Mouse (Mus musculus) heart, embryonic 13.5 days (tissue): ENCODE measurements around the gene Igf2bp3. TPM values are rescaled to one million over a fixed set of nuclear protein-coding genes. Genes with fewer than 3 reads are reported as not detected.
"Not testable (repeated sequence)": the region's sequence is repeated elsewhere in the genome, so short reads cannot be mapped to it uniquely, and the experiment has no call there.

Source experiments
- ATAC-seq: fragments of 200-750 bp; cut with Nextera tagmentation; 2 replicates; pipeline ENCODE4 v1.8.0; 2017; ENCODE audit warnings: moderate TSS enrichment; ENCODE audit not compliant: insufficient number of reproducible peaks, low FRiP score, low TSS enrichment; ENCODE audit errors: extremely low read depth
- H3K27ac ChIP-seq: fragments of 300-500 bp; sonication (generic); replicated peaks from 2 replicates; pipeline ENCODE4 v1.5.1; 2015; ENCODE audit warnings: moderate library complexity, mild to moderate bottlenecking, inconsistent platforms
- H3K27me3 ChIP-seq: fragments of 300-500 bp; sonication (generic); replicated peaks from 2 replicates; pipeline ENCODE4 v1.6.1; 2015; ENCODE audit warnings: mild to moderate bottlenecking, inconsistent platforms
- H3K36me3 ChIP-seq: fragments of 300-500 bp; sonication (generic); 2 replicates; pipeline ENCODE4 v1.6.1; 2015; ENCODE audit warnings: mild to moderate bottlenecking, inconsistent platforms
- H3K4me1 ChIP-seq: fragments of 300-500 bp; sonication (generic); 2 replicates; pipeline ENCODE4 v1.6.1; 2015; ENCODE audit warnings: inconsistent platforms
- H3K4me2 ChIP-seq: fragments of 300-500 bp; sonication (generic); 2 replicates; pipeline ENCODE4 v1.6.1; 2015; ENCODE audit warnings: inconsistent platforms, mild to moderate bottlenecking, moderate library complexity
- H3K4me3 ChIP-seq: fragments of 300-500 bp; sonication (generic); 2 replicates; pipeline ENCODE4 v1.5.1; 2015; ENCODE audit warnings: moderate library complexity, mild to moderate bottlenecking, inconsistent platforms
- H3K9ac ChIP-seq: fragments of 300-500 bp; sonication (generic); 2 replicates; pipeline ENCODE4 v1.6.1; 2015; ENCODE audit warnings: inconsistent platforms, mild to moderate bottlenecking, moderate library complexity
- H3K9me3 ChIP-seq: fragments of 300-500 bp; sonication (generic); 2 replicates; pipeline ENCODE4 v1.6.1; 2016; ENCODE audit warnings: inconsistent platforms
- WGBS: fragments of 180-500 bp; shearing (Covaris S2); methylation state at CpG from one replicate; pipeline ENCODE4 v1.1.7; 2015; ENCODE audit warnings: mixed read lengths; 5-methylcytosine and 5-hydroxymethylcytosine counted together
- polyA plus RNA-seq: library from polyadenylated mRNA; unstranded; fragments of >200 nt; fragmentation: Nextera tagmentation; extraction: Ambion mirVana; gene quantifications from 2 replicates; pipeline ENCODE4 v1.2.1, GENCODE M21; 2015

The Igf2bp3 gene
- polyA plus RNA-seq = 39.2 and 44.0 TPM in 2 replicates

GRCm38 (mm10) chr6:49214928-49215747 is at the start of gene Igf2bp3:
Igf2bp3 (minus strand) TSS chr6:49214957.
- no peaks in the 10 kb centered on the region for H3K27me3 ChIP-seq
- under 1% methylated on average over 67 of the region's 68 CpGs for WGBS
- H3K27ac ChIP-seq = peak within 1 kb of the TSS; percentile 99
- peak within 1 kb of the TSS; percentile 99 for H3K9ac ChIP-seq
- H3K4me3 ChIP-seq = peak within 1 kb of the TSS; percentile 99
- no peaks in the 10 kb centered on the region for H3K36me3 ChIP-seq
- ATAC-seq = peak; percentile 72
- peak within 1 kb of the TSS; percentile 92 for H3K4me2 ChIP-seq
- H3K4me1 ChIP-seq = peaks cover 41% of the 10 kb centered on the region
- H3K9me3 ChIP-seq = no peaks in the 10 kb centered on the region

- H3K36me3 ChIP-seq, H3K27me3 ChIP-seq, ATAC-seq, H3K9me3 ChIP-seq: not testable (repeated sequence)
- peak overlapping the region; percentile 82 for H3K4me2 ChIP-seq
- peaks cover 27% of the 10 kb centered on the region for H3K4me1 ChIP-seq
- peak overlapping the region; percentile 99; the same call in 1 of the 2 replicates for H3K4me3 ChIP-seq
- H3K9ac ChIP-seq = peak overlapping the region; percentile 99; the same call in 1 of the 2 replicates
- H3K27ac ChIP-seq = peak overlapping the region; percentile 99; the same call in 1 of the 2 replicates
- 82% methylated on average over 7 of the region's 7 CpGs for whole genome bisulfite sequencing
These were observed 49.7 kb upstream of the Igf2bp3 start for GRCm38 (mm10) chr6:49264446-49264845.

DNA sequence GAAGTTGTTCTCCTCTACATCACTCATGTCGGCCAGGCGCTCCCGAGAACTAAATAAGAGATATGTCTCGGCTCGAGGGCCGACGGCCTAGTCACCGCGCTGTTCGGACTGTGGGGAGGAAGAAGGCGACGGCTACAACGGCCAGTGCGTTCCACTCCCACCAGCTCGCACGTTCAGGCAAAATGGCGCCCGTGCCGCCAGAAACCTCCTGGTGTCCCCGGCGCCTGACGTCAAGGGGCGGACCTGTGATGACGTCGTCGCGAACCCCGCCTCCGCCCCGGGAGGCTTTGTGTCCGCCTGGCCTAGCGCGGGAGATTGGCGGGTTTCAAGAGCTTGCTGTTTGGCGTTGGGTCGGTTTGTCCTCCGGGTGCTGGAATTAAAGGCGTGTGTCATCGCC is 49.1 kb upstream of the Igf2bp3 start, which contains the start of gene Tra2a:
Gene Tra2a (minus strand): TSS at position 187 of the 397 bp plus-strand sequence.
- Histone ChIP-seq H3K4me3 (peak within 1 kb of the TSS; percentile 99), H3K9me3 (no peaks in the 10 kb centered on the region), H3K4me2 (peak within 1 kb of the TSS; percentile 82), H3K27ac (peak within 1 kb of the TSS; percentile 99), H3K27me3 (no peaks in the 10 kb centered on the region), H3K9ac (peak within 1 kb of the TSS; percentile 99), H3K4me1 (peaks cover 33% of the 10 kb centered on the region), H3K36me3 (no peaks in the 10 kb centered on the region; the same call in 1 of the 2 replicates)
- WGBS = under 1% methylated on average over 39 of the region's 39 CpGs
- peak; percentile 86 for ATAC-seq

GRCm38 (mm10) chr6:49263081-49263846 is 48.5 kb upstream of the Igf2bp3 start:
- peak; percentile 69 for ATAC-seq
- no peaks in the 10 kb centered on the region for H3K27me3 ChIP-seq
- H3K9ac ChIP-seq = peak overlapping the region; percentile 99
- H3K36me3 ChIP-seq = no peaks in the 10 kb centered on the region; the same call in 1 of the 2 replicates
- no peaks in the 10 kb centered on the region for H3K9me3 ChIP-seq
- H3K4me3 ChIP-seq = peak overlapping the region; percentile 99
- H3K4me2 ChIP-seq = peak overlapping the region; percentile 82
- H3K4me1 ChIP-seq = peaks cover 34% of the 10 kb centered on the region
- under 1% methylated on average over 70 of the region's 71 CpGs for WGBS
- peak overlapping the region; percentile 99 for H3K27ac ChIP-seq

GRCm38 (mm10) chr6:49262421-49262820 is 47.7 kb upstream of the Igf2bp3 start:
- Histone ChIP-seq H3K4me2 (peak overlapping the region; percentile 82), H3K9ac (peak overlapping the region; percentile 99), H3K4me1 (peaks cover 42% of the 10 kb centered on the region), H3K9me3 (no peaks in the 10 kb centered on the region), H3K27ac (peak overlapping the region; percentile 99), H3K4me3 (peak overlapping the region; percentile 99), H3K36me3 (no peaks in the 10 kb centered on the region; the same call in 1 of the 2 replicates), H3K27me3 (no peaks in the 10 kb centered on the region)
- ATAC-seq = no peak
- WGBS = under 1% methylated on average over 9 of the region's 9 CpGs

GRCm38 (mm10) chr6:49259711-49260110 is 45.0 kb upstream of the Igf2bp3 start:
- Histone ChIP-seq H3K4me3 (0 out of 2 replicates have a peak overlapping the region, but pooled peaks have one; percentile 2), H3K27me3 (no peaks in the 10 kb centered on the region), H3K4me1 (peaks cover 54% of the 10 kb centered on the region), H3K4me2 (peak overlapping the region; percentile 0; the same call in 1 of the 2 replicates), H3K9me3 (no peaks in the 10 kb centered on the region), H3K9ac (no peak overlapping the region), H3K36me3 (no peaks in the 10 kb centered on the region; the same call in 1 of the 2 replicates), H3K27ac (no peak overlapping the region)
- no peak for ATAC-seq
- WGBS = 67% methylated on average over 5 of the region's 5 CpGs

DNA sequence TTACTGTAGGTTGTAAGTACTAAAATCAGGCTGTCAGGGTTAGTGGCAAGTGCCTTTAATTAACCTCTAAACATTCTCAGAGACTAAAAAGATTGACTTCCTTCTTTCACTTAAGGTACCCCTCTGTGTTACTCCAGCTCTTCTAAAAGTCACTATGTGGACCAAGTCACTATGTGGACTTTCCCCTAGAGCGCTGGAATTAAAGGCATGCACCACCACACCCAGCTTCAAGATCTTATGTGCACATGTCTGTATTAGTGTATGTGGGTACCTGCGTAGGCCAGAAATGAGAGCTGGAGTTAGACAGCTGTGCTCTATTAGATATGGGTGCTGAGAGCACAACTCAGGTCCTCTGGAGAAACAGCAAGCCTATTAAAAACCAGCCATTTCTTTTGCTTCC is 43.1 kb upstream of the Igf2bp3 start:
- no peak overlapping the region for H3K9ac ChIP-seq
- no peak overlapping the region for H3K4me2 ChIP-seq
- H3K9me3 ChIP-seq = no peaks in the 10 kb centered on the region
- peaks cover 65% of the 10 kb centered on the region for H3K4me1 ChIP-seq
- WGBS = 90% methylated on average over 2 of the region's 2 CpGs
- H3K4me3 ChIP-seq = no peak overlapping the region
- ATAC-seq = no peak
- H3K36me3 ChIP-seq = no peaks in the 10 kb centered on the region; the same call in 1 of the 2 replicates
- no peak overlapping the region for H3K27ac ChIP-seq
- no peaks in the 10 kb centered on the region for H3K27me3 ChIP-seq

- Histone ChIP-seq H3K4me2 (no peak overlapping the region), H3K4me1 (peaks cover 21% of the 10 kb centered on the region), H3K27me3 (no peaks in the 10 kb centered on the region), H3K27ac (no peak overlapping the region), H3K4me3 (no peak overlapping the region), H3K9ac (no peak overlapping the region), H3K9me3 (no peaks in the 10 kb centered on the region), H3K36me3 (peaks cover 53% of the 10 kb centered on the region)
- WGBS = 92% methylated on average over 8 of the region's 8 CpGs
- no peak for ATAC-seq
These were observed 37.5 kb upstream of the Igf2bp3 start for GRCm38 (mm10) chr6:49252207-49252606.

DNA sequence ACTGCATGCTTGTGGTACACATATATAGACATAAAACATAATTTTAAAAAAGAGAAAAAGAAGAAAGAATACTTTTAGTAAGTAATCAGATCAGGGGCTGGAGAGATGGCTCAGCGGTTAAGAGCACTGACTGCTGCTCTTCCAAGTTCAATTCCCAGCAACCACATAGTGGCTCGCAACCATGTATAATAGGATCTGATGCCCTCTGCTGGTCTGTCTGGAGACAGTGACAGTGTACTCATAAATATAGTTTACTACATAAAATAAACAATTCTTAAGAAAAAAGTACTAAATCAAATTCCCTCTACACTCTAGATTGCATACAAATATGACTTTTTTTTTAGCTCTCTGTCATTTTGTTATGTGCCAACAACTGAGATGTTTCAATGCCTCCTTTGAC is 36.4 kb upstream of the Igf2bp3 start:
- Histone ChIP-seq H3K9me3 (no peaks in the 10 kb centered on the region), H3K27me3 (no peaks in the 10 kb centered on the region), H3K4me3 (no peak overlapping the region), H3K4me2 (no peak overlapping the region), H3K36me3 (peaks cover 63% of the 10 kb centered on the region), H3K9ac (no peak overlapping the region), H3K27ac (no peak overlapping the region), H3K4me1 (peaks cover 16% of the 10 kb centered on the region)
- 96% methylated on average over 2 of the region's 2 CpGs for WGBS
- no peak for ATAC-seq

DNA sequence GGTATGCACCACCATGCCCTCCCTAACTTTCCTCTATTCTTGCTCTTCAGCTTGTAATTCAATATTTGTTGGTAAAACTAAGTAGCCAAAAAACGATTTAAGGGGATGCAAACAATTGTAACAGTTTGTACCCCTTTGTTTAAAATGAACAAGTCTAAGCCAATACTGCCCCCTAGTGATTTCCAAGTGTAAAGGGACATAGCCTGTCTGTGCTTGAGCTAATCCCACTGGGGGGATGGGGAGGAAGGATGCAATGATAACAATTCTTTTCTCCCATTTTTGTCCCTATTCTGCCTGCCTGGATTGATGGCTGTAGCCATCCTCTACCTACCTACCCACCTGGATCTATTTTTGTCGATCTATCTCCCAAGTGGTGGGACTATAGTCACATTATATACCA is 32.5 kb upstream of the Igf2bp3 start:
- no peak overlapping the region for H3K27ac ChIP-seq
- ATAC-seq = no peak
- H3K4me2 ChIP-seq = no peak overlapping the region
- no peaks in the 10 kb centered on the region for H3K9me3 ChIP-seq
- H3K4me3 ChIP-seq = no peak overlapping the region
- H3K4me1 ChIP-seq = no peaks in the 10 kb centered on the region
- H3K36me3 ChIP-seq = peaks cover 95% of the 10 kb centered on the region
- H3K27me3 ChIP-seq = no peaks in the 10 kb centered on the region
- WGBS = 54% methylated on average over 2 of the region's 2 CpGs
- no peak overlapping the region for H3K9ac ChIP-seq

- 91% methylated on average over 1 of the region's 1 CpGs for WGBS
- H3K4me2 ChIP-seq = no peak overlapping the region
- ATAC-seq = no peak
These were observed 27.6 kb upstream of the Igf2bp3 start for GRCm38 (mm10) chr6:49242331-49242730.

More at GRCm38 (mm10) chr6:49242331-49242730, 27.6 kb upstream of the Igf2bp3 start:
- H3K9me3 ChIP-seq = no peaks in the 10 kb centered on the region
- H3K27ac ChIP-seq = no peak overlapping the region
- peaks cover 58% of the 10 kb centered on the region for H3K36me3 ChIP-seq
- H3K4me1 ChIP-seq = no peaks in the 10 kb centered on the region
- H3K9ac ChIP-seq = no peak overlapping the region
- no peak overlapping the region for H3K4me3 ChIP-seq
- no peaks in the 10 kb centered on the region for H3K27me3 ChIP-seq
